Mouse (Mus musculus) B cell, adult (primary cell): Measurements from ENCODE around the gene Nrn1l. TPM values are rescaled to one million over a fixed set of nuclear protein-coding genes. Genes with fewer than 3 reads are reported as not detected.

ENCODE experiments used
- total RNA-seq: library from RNA; stranded (reverse); gene quantifications from 4 replicates; pipeline ENCODE4 v1.2.4, GENCODE M21; 2023; ENCODE audit not compliant: inconsistent age

Nrn1l gene
- 0.97 to 2.0 TPM (median 1.5 TPM) in 4 replicates for total RNA-seq

GRCm38 (mm10) chr8:105893339-105893738, at the start of gene Nrn1l:
Gene Nrn1l (plus strand): TSS chr8:105893567.

GRCm38 (mm10) chr8:105853178-105853577, 40.2 kb upstream of the Nrn1l start, which contains the start of gene Cenpt:
Gene Cenpt (minus strand): TSS chr8:105853278.

DNA sequence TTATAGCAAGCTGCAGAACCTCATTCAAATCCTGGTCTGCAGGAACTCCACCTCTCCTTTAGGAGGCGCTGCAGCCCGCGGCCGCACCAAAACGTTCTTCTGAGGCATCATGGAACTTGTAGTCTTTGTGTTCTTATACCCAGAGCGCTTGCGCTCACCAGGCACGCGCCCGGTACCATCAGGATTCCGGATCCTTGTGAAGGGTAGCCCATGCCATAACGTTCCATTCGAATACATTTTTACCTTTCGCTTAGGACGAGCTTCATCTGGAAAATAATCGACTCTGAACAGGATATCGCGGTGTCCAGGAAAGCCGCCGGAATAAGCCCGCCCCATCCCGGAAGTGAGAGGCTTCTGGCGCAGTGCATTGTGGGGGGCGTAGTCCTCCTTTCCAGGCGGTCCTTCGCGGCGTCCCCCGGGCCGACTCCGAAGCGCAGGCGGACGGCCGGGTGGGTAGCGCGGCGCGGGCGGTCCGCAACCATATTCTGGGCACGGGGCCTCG, 38.6 kb upstream of the Nrn1l start, which contains the start of gene Thap11:
TSS of gene Thap11 (plus strand) at position 418 of the 502 bp plus-strand sequence.

GRCm38 (mm10) chr8:105860143-105860981, 33.0 kb upstream of the Nrn1l start, which contains the start of gene Nutf2:
Gene Nutf2 (plus strand): TSS chr8:105860580.

DNA sequence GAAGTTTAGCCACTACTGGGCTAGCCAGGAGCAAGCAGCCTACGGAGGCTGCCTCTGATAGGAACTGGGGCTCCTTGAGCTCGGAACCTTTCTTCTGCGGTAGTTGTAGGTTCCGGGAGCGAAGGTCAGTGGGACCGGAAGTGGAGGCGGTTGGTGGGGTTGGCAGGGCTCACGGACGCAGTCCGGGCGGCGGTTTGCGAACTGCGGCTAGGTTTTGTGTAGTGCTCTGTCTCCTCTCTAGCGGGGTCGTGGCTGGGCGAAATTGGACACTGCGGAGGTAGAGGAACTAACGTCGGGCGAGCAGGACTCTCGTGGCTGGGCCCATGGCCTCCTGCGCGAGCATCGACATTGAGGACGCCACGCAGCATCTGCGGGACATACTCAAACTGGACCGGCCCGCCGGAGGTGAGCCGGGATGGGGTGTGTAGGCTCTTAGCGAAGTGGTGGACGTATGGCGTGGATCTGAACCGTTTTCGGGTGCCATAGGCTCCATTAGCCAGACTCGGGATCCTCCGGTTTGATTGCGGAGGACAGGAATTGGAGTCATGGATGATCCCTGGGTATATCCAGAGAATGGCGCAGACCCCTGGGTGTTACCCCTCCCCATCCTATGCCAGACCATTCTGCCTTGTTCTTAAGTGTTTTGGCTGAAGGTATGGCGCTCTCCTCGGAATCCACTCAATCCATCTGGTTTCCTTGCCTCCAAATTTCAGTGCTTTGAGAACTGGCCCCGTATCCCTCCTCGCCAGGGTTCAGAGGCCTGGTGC, 12.4 kb upstream of the Nrn1l start, which contains the start of gene Edc4:
TSS of gene Edc4 (plus strand) at position 128 of the 767 bp plus-strand sequence.

DNA sequence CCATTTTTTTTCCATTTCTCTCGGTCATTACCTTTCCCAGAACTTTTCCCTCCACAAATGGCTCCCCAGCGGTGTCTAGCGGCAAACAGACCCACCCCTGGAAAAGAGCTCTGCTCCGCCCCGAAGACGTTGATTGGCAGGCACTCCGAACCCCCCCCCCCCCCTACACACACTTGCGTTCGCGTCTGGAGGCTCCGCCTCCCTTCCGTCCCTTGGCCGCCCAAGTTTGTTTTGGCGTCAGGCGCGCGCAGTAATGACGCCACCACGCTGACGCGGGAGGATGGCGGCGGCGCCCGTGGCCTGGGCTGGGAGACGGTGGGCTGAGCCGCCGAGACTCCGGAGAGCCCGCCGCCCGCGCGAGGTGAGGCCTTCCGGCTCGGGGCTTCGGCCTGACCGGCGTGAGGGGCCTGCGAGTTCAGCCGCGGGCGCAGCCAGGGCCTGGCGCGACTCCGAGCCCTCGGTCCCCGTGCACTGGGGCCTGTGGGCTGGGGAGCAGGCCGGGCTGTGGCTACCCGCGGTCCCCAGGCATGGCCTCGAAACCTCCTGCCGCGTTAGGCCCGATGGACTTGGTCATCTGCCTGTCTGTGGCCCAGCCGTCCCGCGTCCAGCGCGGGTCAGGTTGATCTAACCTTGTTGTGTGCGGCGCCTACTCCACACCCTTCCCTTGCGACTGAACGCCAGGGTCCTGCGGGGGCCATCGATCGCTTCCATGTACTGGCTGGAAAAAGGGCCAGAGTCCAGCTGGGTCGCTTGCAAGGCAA, 7.0 kb downstream of the Nrn1l start, which contains the start of gene Pskh1:
TSS of gene Pskh1 (plus strand) at position 262 of the 761 bp plus-strand sequence.

GRCm38 (mm10) chr8:105933762-105934161, 40.4 kb downstream of the Nrn1l start, which contains the start of gene Ctrl:
Gene Ctrl (minus strand): TSS chr8:105933862.

GRCm38 (mm10) chr8:105938306-105938669, 44.9 kb downstream of the Nrn1l start, which contains the start of gene Psmb10:
Gene Psmb10 (minus strand): TSS chr8:105938444.

DNA sequence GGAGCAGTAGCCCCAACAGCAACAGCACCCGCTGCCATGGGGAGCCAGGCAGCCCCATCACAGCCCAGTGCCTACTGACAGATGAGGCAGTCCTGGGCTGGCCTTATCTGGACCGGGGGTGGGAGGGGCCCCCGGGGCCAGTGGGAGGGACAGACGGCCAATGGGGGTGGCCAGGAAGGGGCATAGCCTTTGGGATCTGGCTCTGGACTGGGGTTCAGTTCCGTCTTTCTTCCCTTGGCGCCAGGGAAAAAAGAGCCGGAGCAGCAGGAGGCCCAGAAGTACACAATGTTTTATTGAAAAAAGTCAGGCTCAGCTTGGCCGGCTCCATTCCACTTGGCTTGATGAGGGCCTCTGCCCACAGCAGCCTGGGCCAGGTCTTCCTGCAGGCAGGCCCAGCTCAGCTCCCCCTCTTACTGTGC, 50.0 kb downstream of the Nrn1l start, which contains the start of gene Lcat:
TSS of gene Lcat (minus strand) at position 62 of the 419 bp plus-strand sequence.

Other genes with a start within 250 kb of the Nrn1l start
- gene Carmil2, start 207.3 kb upstream of the Nrn1l start, total RNA-seq, result 151 to 166 TPM (median 159 TPM) in 4 replicates
- 95.0 to 102 TPM (median 100 TPM) in 4 replicates for gene Acd, start 192.5 kb upstream of the Nrn1l start, total RNA-seq
- gene Pard6a, start 192.4 kb upstream of the Nrn1l start, total RNA-seq, result 13.5 to 18.8 TPM (median 16.4 TPM) in 4 replicates
- not detected in 4 replicates for gene 4933405L10Rik, start 185.9 kb upstream of the Nrn1l start, total RNA-seq
- 2.8 to 3.9 TPM (median 3.5 TPM) in 4 replicates for gene Enkd1, start 185.4 kb upstream of the Nrn1l start, total RNA-seq
- 0.80 to 3.7 TPM (median 2.0 TPM) in 4 replicates for gene Gfod2, start 134.9 kb upstream of the Nrn1l start, total RNA-seq
- gene Ranbp10, start 66.2 kb upstream of the Nrn1l start, total RNA-seq, result 33.7 to 40.7 TPM (median 34.1 TPM) in 4 replicates
- 1.1 to 1.6 TPM (median 1.3 TPM) in 3 of 4 replicates, not detected in the other for gene Tsnaxip1, start 65.8 kb upstream of the Nrn1l start, total RNA-seq
- 16.0 to 21.7 TPM (median 18.8 TPM) in 4 replicates for gene Cenpt, start 40.3 kb upstream of the Nrn1l start, total RNA-seq
- 14.8 to 18.3 TPM (median 15.5 TPM) in 4 replicates for gene Thap11, start 38.4 kb upstream of the Nrn1l start, total RNA-seq
- 3.8 to 36.5 TPM (median 24.9 TPM) in 4 replicates for gene Nutf2, start 33.0 kb upstream of the Nrn1l start, total RNA-seq
- 74.7 to 93.2 TPM (median 78.6 TPM) in 4 replicates for gene Edc4, start 12.7 kb upstream of the Nrn1l start, total RNA-seq
- gene Pskh1, start 6.9 kb downstream of the Nrn1l start, total RNA-seq, result 23.9 to 26.9 TPM (median 25.8 TPM) in 4 replicates
- gene Ctrl, start 40.3 kb downstream of the Nrn1l start, total RNA-seq, result 2.1 to 5.5 TPM (median 3.4 TPM) in 4 replicates
- 123 to 171 TPM (median 149 TPM) in 4 replicates for gene Psmb10, start 44.9 kb downstream of the Nrn1l start, total RNA-seq
- 0.39 to 0.51 TPM in 2 of 4 replicates, not detected in the others for gene Lcat, start 49.8 kb downstream of the Nrn1l start, total RNA-seq
- 10.4 to 17.1 TPM (median 12.3 TPM) in 4 replicates for gene Slc12a4, start 72.5 kb downstream of the Nrn1l start, total RNA-seq
- gene Dpep3, start 85.9 kb downstream of the Nrn1l start, total RNA-seq, result not detected in 4 replicates
- gene Dus2, start 97.8 kb downstream of the Nrn1l start, total RNA-seq, result 30.7 to 40.1 TPM (median 34.2 TPM) in 4 replicates
- not detected in 4 replicates for gene Dpep2nb, start 112.4 kb downstream of the Nrn1l start, total RNA-seq
- 7.0 to 8.3 TPM (median 7.8 TPM) in 4 replicates for gene Ddx28, start 118.3 kb downstream of the Nrn1l start, total RNA-seq
- 166 to 190 TPM (median 187 TPM) in 4 replicates for gene Nfatc3, start 165.3 kb downstream of the Nrn1l start, total RNA-seq
- gene Esrp2, start 243.4 kb downstream of the Nrn1l start, total RNA-seq, result not detected in 4 replicates